Mouse (Mus musculus) adrenal gland, adult (tissue): ENCODE measurements around the gene Il1rapl1.

Experiments
- DNase-seq, 2 experiments: peaks; one replicate each; pipeline ENCODE4 v3.0.0; 2022 to 2023; ENCODE audit warnings: low spot score in 1 of 2; ENCODE audit not compliant: inconsistent age in 2 of 2

Gene Il1rapl1

DNA sequence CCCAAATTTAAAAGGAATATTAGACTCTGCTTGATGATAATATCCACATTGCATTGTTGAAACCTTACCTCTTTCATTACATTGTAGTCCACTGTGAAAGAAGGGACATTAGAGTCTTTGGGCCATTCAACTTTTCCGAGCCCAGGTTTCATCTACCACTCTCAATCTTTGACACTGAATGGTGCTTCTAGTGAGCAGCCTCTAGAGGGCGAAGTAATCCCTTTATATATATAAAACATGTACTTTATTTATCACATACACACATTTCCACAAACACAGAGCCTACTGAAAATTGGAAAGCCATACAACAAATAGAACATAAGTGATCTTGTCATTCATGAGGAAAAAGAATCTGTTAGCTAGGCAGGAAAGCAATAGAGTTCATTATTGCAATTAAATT is 459.8 kb downstream of the Il1rapl1 start:
- DNase-seq = no peak

DNA sequence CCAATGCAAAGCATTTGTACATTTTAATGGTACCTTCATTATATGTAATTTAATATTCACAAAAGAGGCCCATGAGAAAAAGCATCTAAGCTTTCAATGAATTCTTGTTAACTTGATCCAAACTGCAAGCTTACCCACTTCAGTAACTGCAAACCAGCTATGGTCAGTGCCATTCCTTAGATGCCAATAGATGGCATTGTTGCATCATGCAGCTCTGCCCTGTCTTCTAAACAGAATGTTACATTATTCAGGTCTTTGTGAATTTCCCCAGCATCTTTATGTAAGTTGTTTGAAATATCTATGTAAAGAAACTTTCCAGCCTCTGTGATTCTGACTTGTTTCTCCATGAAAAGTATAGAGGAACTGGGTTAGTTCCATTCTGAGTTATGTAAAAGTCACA is 514.5 kb downstream of the Il1rapl1 start:
- DNase-seq = no peak

DNA sequence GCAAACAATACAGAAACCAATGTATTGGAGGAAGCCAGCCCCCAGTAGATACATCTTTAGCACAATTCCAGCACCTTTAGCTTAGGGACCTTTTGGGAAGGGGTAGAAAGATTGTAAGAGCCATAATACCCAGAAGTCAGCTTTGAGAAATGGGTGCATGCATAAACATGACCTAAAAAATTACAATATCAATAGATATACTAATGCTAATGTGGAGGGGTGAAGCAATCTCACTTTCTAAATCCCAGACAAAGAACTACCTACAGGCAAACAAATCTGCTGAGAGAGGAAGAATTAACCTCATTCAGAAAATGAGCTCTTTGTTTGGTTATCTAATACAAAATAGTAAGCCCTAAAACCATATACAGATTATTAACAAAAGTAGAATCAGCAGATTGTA is 607.4 kb downstream of the Il1rapl1 start:
- no peak for DNase-seq

DNA sequence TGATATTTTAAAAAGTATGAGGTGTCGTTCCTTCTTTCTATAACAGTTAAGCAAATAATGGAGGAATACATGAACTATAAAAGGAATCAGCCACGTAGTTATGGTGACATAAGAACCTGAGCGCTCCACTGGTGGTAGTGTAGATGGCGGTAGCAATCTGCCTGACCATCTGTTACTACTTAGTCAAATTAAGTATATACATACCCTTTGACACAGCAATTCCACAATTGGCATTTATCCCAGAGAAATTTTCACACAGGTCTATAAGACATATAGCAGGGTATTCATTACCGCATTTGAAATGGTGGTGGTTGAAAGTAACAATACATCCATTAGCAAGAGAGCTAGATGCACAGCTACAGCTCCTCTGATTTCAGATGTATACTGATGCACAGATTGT is 612.8 kb downstream of the Il1rapl1 start:
- no peak for DNase-seq

DNA sequence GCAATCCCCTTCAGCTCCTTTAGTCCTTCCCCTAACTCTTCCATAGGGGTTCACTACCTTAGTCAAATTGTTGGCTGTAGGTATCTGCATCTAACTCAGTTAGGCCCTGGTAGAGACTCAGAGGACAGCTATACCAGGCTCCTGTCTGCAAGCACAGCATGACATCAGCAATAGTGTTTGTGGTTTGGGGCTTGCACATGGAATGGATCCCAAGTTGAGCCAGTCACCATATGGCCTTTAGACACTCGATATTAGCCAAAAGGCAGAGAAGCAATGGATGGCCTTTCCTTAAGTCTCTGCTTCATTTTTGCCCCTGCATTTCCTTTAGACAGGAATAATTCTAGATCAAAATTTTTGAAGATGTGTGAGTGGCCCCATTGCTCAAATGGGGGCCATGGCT is 632.0 kb downstream of the Il1rapl1 start:
- no peak for DNase-seq

DNA sequence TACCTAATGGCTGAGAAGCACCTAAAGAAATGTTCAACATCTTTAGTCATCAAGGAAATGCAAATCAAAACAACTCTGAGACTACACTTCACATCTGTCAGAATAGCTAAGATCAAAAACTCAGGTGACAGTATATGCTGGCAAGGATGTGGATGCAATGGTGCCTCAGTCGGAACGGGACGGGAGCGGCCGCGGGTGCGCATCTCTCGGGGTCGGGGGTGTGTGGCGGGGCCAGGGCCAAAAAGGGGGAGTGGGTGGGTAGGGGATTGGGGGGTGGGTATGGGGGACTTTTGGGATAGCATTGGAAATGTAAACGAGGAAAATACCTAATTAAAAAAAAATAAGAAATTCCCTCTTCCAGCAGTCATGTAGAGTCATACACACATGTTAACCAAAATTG is 877.3 kb downstream of the Il1rapl1 start:
- DNase-seq = peak; percentile 66 to 68

DNA sequence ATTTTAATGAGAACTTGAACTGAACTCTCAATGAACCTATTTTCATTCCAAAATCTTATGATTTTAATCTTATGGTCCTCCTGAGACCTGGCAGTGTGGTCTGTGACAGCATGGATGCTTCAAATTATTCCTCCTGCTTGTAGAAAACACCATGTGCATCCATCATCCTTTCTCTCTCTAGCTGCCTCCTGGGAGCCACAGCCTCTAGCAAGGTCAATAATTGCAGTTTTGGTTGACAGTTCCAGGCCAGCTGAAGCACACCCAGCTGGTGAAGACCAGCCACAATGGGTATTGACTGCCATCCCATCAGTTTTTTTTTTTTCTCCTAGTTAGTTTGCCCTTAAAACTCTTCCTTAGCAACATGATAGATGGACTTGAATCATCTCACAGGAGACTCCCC is 890.2 kb downstream of the Il1rapl1 start:
- no peak for DNase-seq

DNA sequence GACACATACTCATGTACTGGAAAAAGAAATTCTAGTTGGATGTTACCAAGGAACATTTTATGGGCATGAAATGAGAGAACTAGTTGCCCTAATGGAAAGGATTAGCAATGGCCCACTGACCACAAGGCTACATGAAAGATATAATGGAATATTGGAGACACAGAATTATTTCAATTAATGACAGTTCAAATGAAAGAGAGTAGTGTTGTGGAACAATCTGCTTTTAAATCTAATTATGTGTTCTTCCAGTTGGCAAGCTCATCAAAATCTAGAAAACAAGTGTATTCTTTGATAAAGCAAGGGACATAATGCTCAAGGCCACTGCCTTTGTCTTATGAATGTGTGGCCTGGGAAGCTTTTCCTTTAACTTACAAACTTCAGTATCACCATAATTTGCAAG is 1113.1 kb downstream of the Il1rapl1 start:
- DNase-seq = no peak

DNA sequence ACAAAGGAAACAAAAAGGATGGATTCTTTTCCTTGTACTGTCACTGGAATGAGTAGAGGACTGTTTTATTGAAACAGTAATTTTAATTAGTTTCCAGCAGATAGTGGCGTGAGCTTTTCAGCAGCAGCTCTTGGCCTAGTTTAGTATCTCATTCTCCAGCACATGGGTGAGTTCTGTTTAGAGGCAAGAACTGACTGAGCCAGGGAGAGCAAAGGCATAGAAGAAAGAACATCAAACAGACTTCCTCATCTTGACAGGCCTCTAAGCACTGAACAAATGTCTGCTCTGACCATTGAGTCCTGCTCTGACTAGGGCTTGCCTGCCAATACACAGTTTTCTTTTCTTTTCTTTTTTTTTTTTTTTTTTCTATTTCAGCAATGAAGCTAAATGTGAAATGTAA is 1160.3 kb downstream of the Il1rapl1 start:
- no peak for DNase-seq

DNA sequence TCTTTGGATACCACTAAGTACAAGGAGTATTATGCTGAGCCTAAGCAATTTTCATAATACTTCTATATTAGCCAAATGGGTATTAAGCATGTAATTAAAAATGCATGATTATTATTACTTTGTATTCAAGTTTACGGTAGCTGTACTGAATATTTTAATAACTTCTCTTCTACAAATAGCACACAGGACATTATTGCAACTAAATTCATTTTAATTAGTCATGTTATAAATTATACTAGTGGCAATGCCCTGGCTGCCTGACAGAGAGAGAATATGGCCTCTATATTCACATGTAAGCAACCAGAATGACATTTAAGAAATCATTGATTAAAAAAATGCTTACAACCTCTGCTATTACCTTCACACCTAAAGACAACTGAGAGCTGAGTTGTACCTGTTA is 1160.8 kb downstream of the Il1rapl1 start:
- DNase-seq = no peak

DNA sequence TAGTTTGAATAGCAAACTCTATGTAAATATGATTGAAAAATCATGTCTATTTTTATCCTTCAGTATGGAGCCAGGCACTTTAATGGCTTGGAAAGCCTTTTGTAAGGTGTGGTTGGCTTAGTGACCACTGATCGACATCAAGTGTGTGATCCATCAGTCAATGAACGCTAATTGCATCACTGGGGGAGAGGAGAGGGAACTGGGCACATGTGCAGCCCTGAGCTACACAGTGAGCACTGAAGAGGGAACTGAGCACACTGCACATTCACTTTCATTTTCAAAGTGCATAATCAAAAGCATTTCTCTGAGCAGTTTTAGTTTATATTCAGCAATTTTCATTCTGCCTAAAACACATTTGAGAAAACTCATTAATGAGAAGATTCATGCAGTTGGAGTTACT is 1164.5 kb downstream of the Il1rapl1 start:
- no peak for DNase-seq

DNA sequence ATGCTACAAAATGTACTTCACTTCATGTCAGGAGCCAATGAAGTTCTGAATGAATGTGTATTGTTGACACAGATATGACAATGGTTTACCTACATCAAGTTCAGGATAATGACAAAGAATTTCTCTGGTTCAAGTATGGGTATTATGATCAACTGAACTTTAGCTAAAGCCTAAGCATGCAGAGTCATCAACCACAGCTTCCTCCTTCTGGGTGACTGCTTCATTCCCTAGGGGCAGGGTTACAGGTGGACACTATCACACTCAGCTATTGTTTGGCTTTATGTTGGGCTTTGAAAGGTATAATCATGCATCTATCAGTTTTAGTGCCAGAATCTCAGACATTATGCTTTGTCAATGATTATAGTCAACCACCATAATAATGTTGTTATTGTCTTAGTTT is 1166.3 kb downstream of the Il1rapl1 start:
- DNase-seq = no peak

DNA sequence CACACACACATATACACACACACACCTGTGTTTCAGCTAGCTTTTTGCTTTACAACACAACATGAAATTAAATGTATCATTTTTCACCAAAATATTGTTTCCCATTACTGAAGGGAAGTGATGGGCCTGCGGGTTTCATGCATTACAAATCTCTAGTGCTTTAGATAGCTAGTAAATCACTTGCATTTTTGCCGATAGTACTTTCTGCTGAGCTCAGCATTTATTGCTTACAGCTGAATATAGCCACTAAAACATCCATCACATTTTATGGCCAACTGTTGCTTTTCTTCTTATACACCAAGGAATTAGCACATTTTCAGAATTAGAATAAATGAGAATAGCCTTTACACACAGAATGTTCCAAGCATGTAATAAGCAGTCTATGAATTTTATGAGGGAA is 1260.6 kb downstream of the Il1rapl1 start:
- no peak for DNase-seq

DNA sequence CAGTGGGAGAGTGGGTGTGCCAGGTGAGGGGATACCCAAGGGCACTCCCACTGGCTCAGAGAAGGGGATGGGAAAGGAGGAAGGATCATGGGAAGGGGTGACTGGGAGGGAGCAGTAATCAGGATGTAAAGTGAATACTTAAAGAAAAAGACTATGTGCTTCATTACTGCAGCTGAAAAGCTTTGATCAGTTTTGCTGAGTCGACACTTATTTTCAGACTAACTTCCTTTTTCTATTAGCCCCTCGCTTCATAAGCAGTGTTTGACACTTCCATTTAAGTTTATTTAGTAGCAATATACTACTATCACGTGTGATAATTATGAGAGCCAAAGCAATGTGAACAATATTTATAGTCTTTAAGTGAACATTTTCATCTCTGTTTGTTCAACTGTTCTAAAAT is 1307.2 kb downstream of the Il1rapl1 start:
- DNase-seq = no peak

DNA sequence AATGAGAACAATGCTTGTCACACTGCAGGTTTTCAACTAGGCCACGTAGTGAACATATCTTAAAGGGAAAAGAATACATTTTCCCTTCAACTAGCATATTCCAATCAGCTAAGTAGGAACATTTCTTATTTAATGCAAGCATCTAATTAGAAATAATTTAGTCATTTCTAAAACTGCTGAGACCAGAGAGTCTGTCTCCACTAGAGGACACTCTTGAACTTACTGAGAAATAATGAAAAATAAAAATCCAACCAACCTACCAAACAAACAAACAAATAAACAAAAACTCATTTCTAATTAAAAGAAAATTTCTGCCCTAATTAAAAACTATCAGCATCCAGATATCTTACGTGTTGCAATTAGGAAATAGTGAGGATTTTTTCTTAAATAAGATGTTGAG is 1312.7 kb downstream of the Il1rapl1 start:
- no peak for DNase-seq

DNA sequence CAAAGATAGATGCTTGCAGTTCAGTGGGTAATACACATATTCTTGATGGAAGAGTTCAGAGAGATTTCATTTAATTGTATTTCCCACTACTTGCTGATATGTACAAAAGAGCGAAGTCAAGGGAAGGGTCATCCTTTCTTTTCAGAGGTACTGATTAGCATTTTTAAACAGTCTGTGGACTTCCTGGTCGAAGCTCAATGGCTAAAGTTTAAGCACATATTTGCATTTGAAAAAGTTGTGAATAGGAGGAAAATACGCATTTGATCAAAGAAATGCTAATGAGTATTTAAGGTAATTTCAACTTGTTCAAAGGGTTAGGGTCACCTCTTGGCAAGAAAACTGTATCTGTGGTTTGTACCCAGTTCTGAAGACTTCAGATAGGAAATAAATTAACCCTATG is 1386.6 kb downstream of the Il1rapl1 start:
- no peak for DNase-seq
